Mouse (Mus musculus): ENCODE results near the gene Cacna1s. TPM values are rescaled to one million over a fixed set of nuclear protein-coding genes. Genes with fewer than 3 reads are reported as not detected.
A peak's percentile ranks its signal among the peaks of the same experiment; 100 is the strongest.

Cacna1s gene
- total and polyA plus RNA-seq, 2 experiments from 2014 or later: 0.49 TPM; not detected in 1

GRCm38 (mm10) chr1:136160297-136160696 lies 107.7 kb downstream of the Cacna1s start:
- no peak for ATAC-seq (ENCODE audit: insufficient read depth, low read depth)
- no peak overlapping the region for H3K4me2 ChIP-seq (ENCODE audit: low read depth, low read length)
- no peak overlapping the region for H3K27ac ChIP-seq (ENCODE audit: low read depth)
- H3K9ac ChIP-seq (replicated peaks; ENCODE audit: low read depth, low read length): no peak overlapping the region
- H3K4me3 ChIP-seq (ENCODE audit: low read depth, low read length): no peak overlapping the region
- H3K9me3 ChIP-seq (replicated peaks; ENCODE audit: control insufficient read depth, low read length): no peaks in the 10 kb centered on the region
- WGBS: 86% methylated on average over 12 of the region's 12 CpGs
- TF ChIP-seq EP300 (IDR thresholded peaks at IDR 0.05; ENCODE audit: low read depth): no peak
- no peak for TF ChIP-seq CTCF (IDR thresholded peaks at IDR 0.05; ENCODE audit: low read depth)
- H3K27me3 ChIP-seq (ENCODE audit: control insufficient read depth, insufficient read depth, low read length): no peaks in the 10 kb centered on the region
- DNase-seq (ENCODE audit: low spot score): no peak
- no peaks in the 10 kb centered on the region for H3K4me1 ChIP-seq (ENCODE audit: control insufficient read depth, insufficient read depth)
- no peaks in the 10 kb centered on the region for H3K36me3 ChIP-seq (replicated peaks; ENCODE audit: control insufficient read depth, insufficient read depth, low read length)

DNA sequence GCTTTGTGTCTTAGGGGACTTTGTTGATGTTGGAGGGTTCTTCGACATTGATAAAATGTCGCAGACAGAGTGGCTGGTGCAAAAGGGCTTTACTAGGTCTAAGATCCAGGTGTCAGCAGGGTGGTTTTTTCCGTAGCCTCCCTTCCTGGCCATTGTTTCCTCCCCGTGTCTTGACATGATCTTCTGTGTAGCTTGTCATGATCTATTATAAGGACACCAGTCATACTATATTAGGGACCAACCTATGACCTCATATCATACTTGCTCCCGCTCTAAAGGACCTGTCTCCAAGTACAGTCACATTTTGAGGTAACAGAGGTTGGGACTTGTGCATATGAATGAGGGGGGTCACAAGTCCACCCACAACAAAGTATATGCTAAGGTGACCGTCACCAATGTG lies 108.4 kb downstream of the Cacna1s start:
- no peaks in the 10 kb centered on the region for H3K4me1 ChIP-seq (ENCODE audit: control insufficient read depth, insufficient read depth)
- no peak overlapping the region for H3K27ac ChIP-seq (ENCODE audit: low read depth)
- no peak overlapping the region for H3K4me3 ChIP-seq (ENCODE audit: low read depth, low read length)
- H3K4me2 ChIP-seq (ENCODE audit: low read depth, low read length): no peak overlapping the region
- no peaks in the 10 kb centered on the region for H3K9me3 ChIP-seq (replicated peaks; ENCODE audit: control insufficient read depth, low read length)
- DNase-seq (ENCODE audit: low spot score) (no peak), ATAC-seq (ENCODE audit: insufficient read depth, low read depth) (no peak)
- 73% methylated on average over 6 of the region's 6 CpGs for WGBS
- no peaks in the 10 kb centered on the region for H3K36me3 ChIP-seq (replicated peaks; ENCODE audit: control insufficient read depth, insufficient read depth, low read length)
- no peaks in the 10 kb centered on the region for H3K27me3 ChIP-seq (ENCODE audit: control insufficient read depth, insufficient read depth, low read length)
- no peak overlapping the region for H3K9ac ChIP-seq (replicated peaks; ENCODE audit: low read depth, low read length)
- no peak for TF ChIP-seq EP300 (IDR thresholded peaks at IDR 0.05; ENCODE audit: low read depth)
- no peak for TF ChIP-seq CTCF (IDR thresholded peaks at IDR 0.05; ENCODE audit: low read depth)

DNA sequence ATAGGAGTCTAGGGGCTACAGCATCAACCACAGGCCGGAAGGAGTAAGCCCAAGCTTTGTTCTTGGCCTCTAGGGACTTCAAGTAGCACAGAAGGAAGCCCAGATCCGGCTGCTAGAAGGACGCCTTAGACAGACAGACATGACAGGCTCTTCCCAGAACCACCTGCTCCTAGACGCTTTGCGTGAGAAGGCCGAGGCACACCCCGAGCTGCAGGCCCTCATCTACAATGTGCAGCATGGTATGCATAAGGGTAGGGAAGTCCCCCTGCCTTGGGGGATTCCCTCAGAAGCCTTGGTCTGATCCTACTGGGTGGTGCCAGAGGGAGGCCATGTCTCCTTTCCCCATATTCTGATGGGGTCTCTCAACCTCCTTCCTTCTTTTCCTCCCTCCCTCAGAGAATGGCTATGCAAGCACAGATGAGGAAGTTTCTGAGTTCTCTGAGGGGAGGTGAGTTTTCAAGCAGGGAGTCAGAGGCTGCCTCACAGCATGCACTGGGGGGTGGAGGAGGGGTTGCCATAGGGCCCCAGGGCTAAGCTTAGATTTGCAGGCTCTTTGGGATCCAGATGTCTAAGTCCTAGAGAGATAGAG lies 108.9 kb downstream of the Cacna1s start:
- Histone ChIP-seq H3K4me3 (ENCODE audit: low read depth, low read length) (no peak overlapping the region), H3K9ac (replicated peaks; ENCODE audit: low read depth, low read length) (no peak overlapping the region), H3K27me3 (ENCODE audit: control insufficient read depth, insufficient read depth, low read length) (no peaks in the 10 kb centered on the region), H3K9me3 (replicated peaks; ENCODE audit: control insufficient read depth, low read length) (no peaks in the 10 kb centered on the region), H3K27ac (ENCODE audit: low read depth) (no peak overlapping the region), H3K4me2 (ENCODE audit: low read depth, low read length) (no peak overlapping the region), H3K36me3 (replicated peaks; ENCODE audit: control insufficient read depth, insufficient read depth, low read length) (no peaks in the 10 kb centered on the region), H3K4me1 (ENCODE audit: control insufficient read depth, insufficient read depth) (no peaks in the 10 kb centered on the region)
- ATAC-seq (ENCODE audit: insufficient read depth, low read depth): no peak
- 83% methylated on average over 7 of the region's 7 CpGs for WGBS
- no peak for DNase-seq (ENCODE audit: low spot score)
- TF ChIP-seq CTCF (IDR thresholded peaks at IDR 0.05; ENCODE audit: low read depth): no peak
- no peak for TF ChIP-seq EP300 (IDR thresholded peaks at IDR 0.05; ENCODE audit: low read depth)

- no peak overlapping the region for H3K4me2 ChIP-seq (ENCODE audit: low read depth, low read length)
- 70% methylated on average over 2 of the region's 2 CpGs for WGBS
- H3K27me3 ChIP-seq (ENCODE audit: control insufficient read depth, insufficient read depth, low read length): no peaks in the 10 kb centered on the region
- no peak overlapping the region for H3K9ac ChIP-seq (replicated peaks; ENCODE audit: low read depth, low read length)
- no peak overlapping the region for H3K27ac ChIP-seq (ENCODE audit: low read depth)
- no peaks in the 10 kb centered on the region for H3K9me3 ChIP-seq (replicated peaks; ENCODE audit: control insufficient read depth, low read length)
- no peaks in the 10 kb centered on the region for H3K4me1 ChIP-seq (ENCODE audit: control insufficient read depth, insufficient read depth)
- H3K4me3 ChIP-seq (ENCODE audit: low read depth, low read length): no peak overlapping the region
- TF ChIP-seq CTCF (IDR thresholded peaks at IDR 0.05; ENCODE audit: low read depth) (no peak), EP300 (IDR thresholded peaks at IDR 0.05; ENCODE audit: low read depth) (no peak)
- no peaks in the 10 kb centered on the region for H3K36me3 ChIP-seq (replicated peaks; ENCODE audit: control insufficient read depth, insufficient read depth, low read length)
- no peak for ATAC-seq (ENCODE audit: insufficient read depth, low read depth)
- DNase-seq (ENCODE audit: low spot score): no peak
Observed at GRCm38 (mm10) chr1:136165436-136165835, 112.9 kb downstream of the Cacna1s start.

DNA sequence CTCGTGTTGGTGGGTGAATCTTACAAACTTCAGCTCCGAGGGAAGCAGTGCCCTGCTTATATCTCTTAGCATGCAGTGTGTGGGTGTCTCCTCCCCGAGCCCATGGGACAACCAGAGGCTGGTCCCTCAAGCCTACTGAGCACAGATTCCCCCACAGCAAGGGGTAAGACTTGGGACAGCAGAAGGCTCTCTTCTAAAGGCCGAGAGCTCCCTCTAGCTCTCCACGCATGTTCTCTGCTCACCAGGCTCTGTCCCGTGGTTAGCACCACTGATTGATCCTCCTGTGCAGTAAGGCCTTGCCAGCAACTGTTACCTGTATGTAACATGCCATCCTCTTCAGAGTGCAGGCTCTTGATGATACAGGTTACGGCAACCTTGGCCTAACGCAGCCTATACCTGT lies 115.1 kb downstream of the Cacna1s start:
- no peaks in the 10 kb centered on the region for H3K9me3 ChIP-seq (replicated peaks; ENCODE audit: control insufficient read depth, low read length)
- no peak overlapping the region for H3K27ac ChIP-seq (ENCODE audit: low read depth)
- ATAC-seq (ENCODE audit: insufficient read depth, low read depth) (peak; percentile 29; the same call in 1 of the 2 replicates), DNase-seq (ENCODE audit: low spot score) (peak; percentile 58)
- H3K4me2 ChIP-seq (ENCODE audit: low read depth, low read length): no peak overlapping the region
- no peak overlapping the region for H3K9ac ChIP-seq (replicated peaks; ENCODE audit: low read depth, low read length)
- WGBS: 53% methylated on average over 8 of the region's 8 CpGs
- no peaks in the 10 kb centered on the region for H3K36me3 ChIP-seq (replicated peaks; ENCODE audit: control insufficient read depth, insufficient read depth, low read length)
- no peak for TF ChIP-seq EP300 (IDR thresholded peaks at IDR 0.05; ENCODE audit: low read depth)
- peak; percentile 68 for TF ChIP-seq CTCF (IDR thresholded peaks at IDR 0.05; ENCODE audit: low read depth)
- H3K4me1 ChIP-seq (ENCODE audit: control insufficient read depth, insufficient read depth): no peaks in the 10 kb centered on the region
- H3K4me3 ChIP-seq (ENCODE audit: low read depth, low read length): no peak overlapping the region
- peaks cover 5% of the 10 kb centered on the region; the same call in 1 of the 2 replicates for H3K27me3 ChIP-seq (ENCODE audit: control insufficient read depth, insufficient read depth, low read length)

Other genes starting within 250 kb of the Cacna1s start
- gene Lad1, start 234.2 kb upstream of the Cacna1s start, total RNA-seq (2014; rRNA removed; ENCODE audit: low replicate concordance): 4.4 and 32.9 TPM in 2 replicates
- gene Lad1, start 234.2 kb upstream of the Cacna1s start, polyA plus RNA-seq (2015; fragmentation: Nextera tagmentation; extraction: Ambion mirVana): 9.1 and 11.1 TPM in 2 replicates
- gene Tnnt2, start 216.4 kb upstream of the Cacna1s start, total RNA-seq (2014; rRNA removed; ENCODE audit: low replicate concordance): 1,865 and 1,929 TPM in 2 replicates
- 13,184 and 14,025 TPM in 2 replicates for gene Tnnt2, start 216.4 kb upstream of the Cacna1s start, polyA plus RNA-seq (2015; fragmentation: Nextera tagmentation; extraction: Ambion mirVana)
- gene Pkp1, start 133.5 kb upstream of the Cacna1s start, total RNA-seq (2014; rRNA removed; ENCODE audit: low replicate concordance): 0.58 TPM in 1 of 2 replicates, not detected in the other
- 0.05 TPM in 2 replicates for gene Pkp1, start 133.5 kb upstream of the Cacna1s start, polyA plus RNA-seq (2015; fragmentation: Nextera tagmentation; extraction: Ambion mirVana)
- not detected in 2 replicates for gene Igfn1, start 46.4 kb upstream of the Cacna1s start, total RNA-seq (2014; rRNA removed; ENCODE audit: low replicate concordance)
- gene Igfn1, start 46.4 kb upstream of the Cacna1s start, polyA plus RNA-seq (2015; fragmentation: Nextera tagmentation; extraction: Ambion mirVana): 0.04 and 0.05 TPM in 2 replicates
- gene Tmem9, start 44.6 kb upstream of the Cacna1s start, total RNA-seq (2014; rRNA removed; ENCODE audit: low replicate concordance): 45.3 and 46.0 TPM in 2 replicates
- 51.2 and 57.3 TPM in 2 replicates for gene Tmem9, start 44.6 kb upstream of the Cacna1s start, polyA plus RNA-seq (2015; fragmentation: Nextera tagmentation; extraction: Ambion mirVana)
- not detected in 2 replicates for gene Ascl5, start 1.9 kb upstream of the Cacna1s start, total RNA-seq (2014; rRNA removed; ENCODE audit: low replicate concordance)
- not detected in 2 replicates for gene Ascl5, start 1.9 kb upstream of the Cacna1s start, polyA plus RNA-seq (2015; fragmentation: Nextera tagmentation; extraction: Ambion mirVana)
- gene Kif21b, start 78.6 kb downstream of the Cacna1s start, total RNA-seq (2014; rRNA removed; ENCODE audit: low replicate concordance): 0.38 and 2.8 TPM in 2 replicates
- 0.18 and 0.26 TPM in 2 replicates for gene Kif21b, start 78.6 kb downstream of the Cacna1s start, polyA plus RNA-seq (2015; fragmentation: Nextera tagmentation; extraction: Ambion mirVana)
- gene Mroh3, start 160.1 kb downstream of the Cacna1s start, total RNA-seq (2014; rRNA removed; ENCODE audit: low replicate concordance): not detected in 2 replicates
- not detected in 2 replicates for gene Mroh3, start 160.1 kb downstream of the Cacna1s start, polyA plus RNA-seq (2015; fragmentation: Nextera tagmentation; extraction: Ambion mirVana)
- gene Inava, start 181.5 kb downstream of the Cacna1s start, total RNA-seq (2014; rRNA removed; ENCODE audit: low replicate concordance): 0.42 and 0.70 TPM in 2 replicates
- gene Inava, start 181.5 kb downstream of the Cacna1s start, polyA plus RNA-seq (2015; fragmentation: Nextera tagmentation; extraction: Ambion mirVana): 0.21 TPM in 1 of 2 replicates, not detected in the other
- gene Gpr25, start 208.1 kb downstream of the Cacna1s start, total RNA-seq (2014; rRNA removed; ENCODE audit: low replicate concordance): not detected in 2 replicates
- not detected in 2 replicates for gene Gpr25, start 208.1 kb downstream of the Cacna1s start, polyA plus RNA-seq (2015; fragmentation: Nextera tagmentation; extraction: Ambion mirVana)